Comparison of ENCODE assay signal across 24 mouse cellular contexts in the genomic region with DNA sequence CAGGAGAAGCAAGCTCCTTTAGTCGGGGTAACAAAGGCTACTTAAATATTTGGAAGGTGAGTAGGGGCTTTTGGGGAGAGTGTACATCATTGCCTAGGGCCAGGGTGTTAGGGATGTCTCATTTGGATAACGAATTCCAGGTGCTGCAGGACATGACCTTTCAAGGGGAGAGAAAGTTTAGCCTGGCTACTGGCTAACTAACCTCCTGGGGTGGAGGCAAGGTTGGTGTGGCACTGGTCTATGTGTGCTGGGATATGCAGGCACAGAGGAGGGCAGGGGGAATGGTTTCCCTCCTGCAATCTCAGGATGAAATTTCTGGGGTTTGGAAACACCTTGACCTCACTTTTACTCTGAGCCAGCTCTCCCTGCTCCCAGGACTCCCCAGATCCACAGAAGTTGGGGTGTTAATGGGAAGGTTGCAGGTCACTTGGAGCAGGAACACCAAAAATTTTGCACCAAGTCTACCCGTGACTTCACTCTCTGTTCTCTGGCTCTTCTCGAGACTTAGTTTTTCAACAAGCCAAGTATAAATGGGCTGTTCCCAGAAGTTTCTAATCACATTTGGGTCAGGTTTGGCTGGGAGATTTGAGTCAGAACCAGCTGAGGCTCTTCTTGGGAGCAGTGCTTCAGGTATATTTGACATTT. TPM values are rescaled to one million over a fixed set of nuclear protein-coding genes. Genes with fewer than 3 reads are reported as not detected.
A peak's percentile ranks its signal among the peaks of the same experiment; 100 is the strongest.
DNase-seq lines count a peak whose midpoint lies in the region; ATAC-seq lines count a peak whose summit lies in the region.
"Had no signal": no experiment of that assay in that cellular context is flagged by ENCODE, and none has a peak within 500 bp of the region (broad histone marks: within the 10 kb centered on the region; RNA-seq: fewer than 3 reads in every experiment).

No protein-coding gene starts in this region.

- peaks cover 84% of the 10 kb centered on the region for H3K4me1 ChIP-seq in erythroblast, embryonic 14.5 days (ENCODE audit: control insufficient read depth)
- H3K4me1 ChIP-seq in liver, embryonic 11.5 days (replicated peaks; ENCODE audit: control insufficient read depth, insufficient read depth, low read length), result peaks cover 25% of the 10 kb centered on the region
- H3K4me1 ChIP-seq in hindbrain, embryonic 11.5 days (replicated peaks; ENCODE audit: control insufficient read depth, insufficient read depth, low read length), result no peaks in the 10 kb centered on the region

- ATAC-seq in liver, embryonic 11.5 days (replicated peaks; ENCODE audit: low FRiP score), result peak; percentile 62
- peak; percentile 21; the same call in 1 of the 2 replicates for ATAC-seq in megakaryocyte-erythroid progenitor cell, adult 5-6 weeks (replicated peaks; ENCODE audit: low FRiP score, low TSS enrichment, poor library complexity, severe bottlenecking)
- no peak for ATAC-seq in hindbrain, embryonic 11.5 days (ENCODE audit: low FRiP score)
- ATAC-seq: forebrain, embryonic 14.5 days; midbrain, embryonic 13.5 days had no signal

- H3K27me3 ChIP-seq in erythroblast, embryonic 14.5 days (ENCODE audit: control insufficient read depth), result no peaks in the 10 kb centered on the region
- no peaks in the 10 kb centered on the region for H3K27me3 ChIP-seq in liver, embryonic 11.5 days (replicated peaks; ENCODE audit: control insufficient read depth, insufficient read depth, low read length)
- no peaks in the 10 kb centered on the region for H3K27me3 ChIP-seq in hindbrain, embryonic 11.5 days (ENCODE audit: control insufficient read depth, insufficient read depth, low read length)
- H3K27me3 ChIP-seq: embryonic facial prominence, embryonic 15.5 days; midbrain, embryonic 13.5 days; neural tube, embryonic 13.5 days had no signal

- peak overlapping the region; percentile 83 for H3K27ac ChIP-seq in liver, embryonic 11.5 days (ENCODE audit: low read depth, low read length)
- H3K27ac ChIP-seq in hindbrain, embryonic 11.5 days (ENCODE audit: low read depth, low read length), result no peak overlapping the region
- H3K27ac ChIP-seq: embryonic facial prominence, embryonic 15.5 days; hindbrain, embryonic 10.5 days; macrophage; midbrain, embryonic 13.5 days; neural tube, embryonic 13.5 days had no signal

- H3K4me3 ChIP-seq in erythroblast, embryonic 14.5 days (replicated peaks), result peak overlapping the region; percentile 65
- H3K4me3 ChIP-seq in liver, embryonic 11.5 days (ENCODE audit: low read depth, low read length), result peak overlapping the region; percentile 16; the same call in 1 of the 2 replicates
- no peak overlapping the region for H3K4me3 ChIP-seq in hindbrain, embryonic 11.5 days (ENCODE audit: low read depth, low read length)
- H3K4me3 ChIP-seq: embryonic facial prominence, embryonic 15.5 days; hindbrain, embryonic 10.5 days; midbrain, embryonic 13.5 days; neural tube, embryonic 13.5 days had no signal

- H3K9ac ChIP-seq in liver, embryonic 11.5 days (ENCODE audit: low read depth, low read length), result peak overlapping the region; percentile 63
- no peak overlapping the region for H3K9ac ChIP-seq in hindbrain, embryonic 11.5 days (ENCODE audit: low read depth, low read length)
- H3K9ac ChIP-seq: embryonic facial prominence, embryonic 15.5 days; lung, embryonic 14.5 days; midbrain, embryonic 13.5 days; neural tube, embryonic 13.5 days had no signal

- DNase-seq in spleen, adult 12 weeks (ENCODE audit: low spot score), result peak; percentile 21
- no peak for DNase-seq in spleen, adult 18-20 months
- DNase-seq in liver, embryonic 11.5 days (ENCODE audit: low spot score), result no peak
- DNase-seq in thymus, postnatal 10 days (ENCODE audit: low spot score in 2 of 2), result no peak
- no peak for DNase-seq in hindbrain, embryonic 11.5 days (ENCODE audit: low spot score)
- DNase-seq: adrenal gland, postnatal 36 days; cerebellum, adult 2 months; cerebellum, postnatal 36 days; gastrocnemius, postnatal 14 days; kidney, adult 8-10 months; kidney, postnatal 36 days; lung, embryonic 14.5 days; right cerebral cortex, postnatal 14 days; thymus, adult 18-20 months had no signal

- peak overlapping the region; percentile 67 for H3K4me2 ChIP-seq in liver, embryonic 11.5 days
- no peak overlapping the region for H3K4me2 ChIP-seq in hindbrain, embryonic 11.5 days (replicated peaks; ENCODE audit: low read depth, low read length)
- H3K4me2 ChIP-seq: embryonic facial prominence, embryonic 15.5 days; lung, embryonic 14.5 days; midbrain, embryonic 13.5 days; neural tube, embryonic 13.5 days had no signal

- peaks cover 3% of the 10 kb centered on the region; the same call in 1 of the 2 replicates for H3K9me3 ChIP-seq in erythroblast, embryonic 14.5 days (ENCODE audit: control insufficient read depth, low read length)
- H3K9me3 ChIP-seq in liver, embryonic 11.5 days (ENCODE audit: control insufficient read depth, low read length), result no peaks in the 10 kb centered on the region
- H3K9me3 ChIP-seq in hindbrain, embryonic 11.5 days (ENCODE audit: control insufficient read depth, low read length), result no peaks in the 10 kb centered on the region
- H3K9me3 ChIP-seq: embryonic facial prominence, embryonic 15.5 days; hindbrain, embryonic 10.5 days; midbrain, embryonic 13.5 days; neural tube, embryonic 13.5 days had no signal

- peaks cover 34% of the 10 kb centered on the region for H3K36me3 ChIP-seq in erythroblast, embryonic 14.5 days (ENCODE audit: control insufficient read depth)
- H3K36me3 ChIP-seq in liver, embryonic 11.5 days (ENCODE audit: control insufficient read depth, insufficient read depth, low read length), result no peaks in the 10 kb centered on the region
- H3K36me3 ChIP-seq in hindbrain, embryonic 11.5 days (ENCODE audit: control insufficient read depth, insufficient read depth, low read length), result no peaks in the 10 kb centered on the region
- H3K36me3 ChIP-seq: embryonic facial prominence, embryonic 15.5 days; hindbrain, embryonic 10.5 days; midbrain, embryonic 13.5 days; neural tube, embryonic 13.5 days had no signal

- 61% methylated on average over 4 of the region's 4 CpGs for WGBS in liver, embryonic 11.5 days
- WGBS in hindbrain, embryonic 11.5 days, result 75% methylated on average over 4 of the region's 4 CpGs

RNA-seq across cellular contexts. Expression of gene Serpinb6b, which starts 4.1 kb away (rescaled TPM):
- 0.07 and 0.09 TPM in 2 replicates for polyA plus RNA-seq in erythroblast, embryonic 14.5 days (2012)
- 3.8 and 6.4 TPM in 2 replicates for polyA plus RNA-seq in liver, embryonic 11.5 days (2014; fragmentation: Nextera tagmentation; extraction: Ambion mirVana)
- total RNA-seq in megakaryocyte-erythroid progenitor cell, adult 5-6 weeks (2014; fragmentation: Nextera tagmentation), result 10.1 and 14.4 TPM in 2 replicates
- total RNA-seq in megakaryocyte-erythroid progenitor cell, adult 5-6 weeks (2017), result 36.7 and 70.1 TPM in 2 replicates
- polyA plus RNA-seq in hindbrain, embryonic 11.5 days (2014; fragmentation: Nextera tagmentation; extraction: Ambion mirVana), result 0.75 and 0.76 TPM in 2 replicates

RNA-seq across cellular contexts. Expression of gene Serpinb9, which starts 33.9 kb away (rescaled TPM):
- 0.01 TPM in 1 of 2 replicates, not detected in the other for polyA plus RNA-seq in erythroblast, embryonic 14.5 days (2012)
- 3.2 and 3.4 TPM in 2 replicates for polyA plus RNA-seq in liver, embryonic 11.5 days (2014; fragmentation: Nextera tagmentation; extraction: Ambion mirVana)
- total RNA-seq in megakaryocyte-erythroid progenitor cell, adult 5-6 weeks (2014; fragmentation: Nextera tagmentation), result 6.1 and 7.9 TPM in 2 replicates
- 5.8 and 12.1 TPM in 2 replicates for total RNA-seq in megakaryocyte-erythroid progenitor cell, adult 5-6 weeks (2017)
- polyA plus RNA-seq in hindbrain, embryonic 11.5 days (2014; fragmentation: Nextera tagmentation; extraction: Ambion mirVana), result 1.1 and 2.2 TPM in 2 replicates

RNA-seq across cellular contexts. Expression of gene Serpinb9b, which starts 58.1 kb away (rescaled TPM):
- polyA plus RNA-seq in erythroblast, embryonic 14.5 days (2012), result not detected in 2 replicates
- polyA plus RNA-seq in liver, embryonic 11.5 days (2014; fragmentation: Nextera tagmentation; extraction: Ambion mirVana), result not detected in 2 replicates
- not detected in 2 replicates for total RNA-seq in megakaryocyte-erythroid progenitor cell, adult 5-6 weeks (2014; fragmentation: Nextera tagmentation)
- not detected in 2 replicates for total RNA-seq in megakaryocyte-erythroid progenitor cell, adult 5-6 weeks (2017)
- polyA plus RNA-seq in hindbrain, embryonic 11.5 days (2014; fragmentation: Nextera tagmentation; extraction: Ambion mirVana), result 0.08 and 0.14 TPM in 2 replicates
- total RNA-seq: gastrocnemius, postnatal 14 days; layer of hippocampus, postnatal 10 days had no signal
- polyA plus RNA-seq: limb, embryonic 11.5 days had no signal
